12 mouse cellular contexts compared by ENCODE assay signal in the genomic region with DNA sequence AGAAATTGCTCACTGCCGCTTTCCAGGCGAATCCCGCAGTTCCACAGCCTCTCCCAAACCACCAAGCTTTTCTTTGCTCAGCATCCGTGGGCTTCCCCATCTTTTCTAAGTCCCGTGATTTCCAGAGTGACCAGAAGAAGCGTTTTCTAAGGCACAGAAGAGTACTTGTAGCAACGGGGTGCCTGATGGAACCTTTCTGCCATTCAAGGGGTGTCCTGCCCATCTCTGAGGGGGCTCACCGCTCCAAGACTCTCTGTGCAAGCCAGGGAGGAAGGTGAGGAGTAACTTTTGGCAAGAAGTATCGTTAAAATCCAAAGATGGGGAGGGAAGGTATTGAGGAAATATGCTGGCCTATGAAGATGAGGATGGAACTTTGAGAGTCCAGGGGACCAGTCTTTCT. TPM values are rescaled to one million over a fixed set of nuclear protein-coding genes. Genes with fewer than 3 reads are reported as not detected.
DNase-seq lines count a peak whose midpoint lies in the region; ATAC-seq lines count a peak whose summit lies in the region.
"Had no signal": no experiment of that assay in that cellular context is flagged by ENCODE, and none has a peak within 500 bp of the region (broad histone marks: within the 10 kb centered on the region; RNA-seq: fewer than 3 reads in every experiment).

No protein-coding gene starts in this region.

- peaks cover 4% of the 10 kb centered on the region for H3K4me1 ChIP-seq in heart, embryonic 15.5 days (replicated peaks)
- peaks cover 19% of the 10 kb centered on the region for H3K4me1 ChIP-seq in brown adipose tissue, adult 24 weeks (ENCODE audit: control insufficient read depth, insufficient read depth, insufficient read length, low read length)
- 0 out of 2 replicates have a peak, but pooled peaks cover 2% of the 10 kb centered on the region for H3K4me1 ChIP-seq in hindbrain, embryonic 11.5 days (replicated peaks; ENCODE audit: control insufficient read depth, insufficient read depth, low read length)
- peaks cover 2% of the 10 kb centered on the region; the same call in 1 of the 2 replicates for H3K4me1 ChIP-seq in liver, embryonic 13.5 days (replicated peaks)
- no peaks in the 10 kb centered on the region for H3K4me1 ChIP-seq in forebrain, embryonic 16.5 days (replicated peaks; ENCODE audit: control insufficient read depth, insufficient read depth, low read length)

- no peaks in the 10 kb centered on the region for H3K36me3 ChIP-seq in heart, embryonic 15.5 days
- no peaks in the 10 kb centered on the region for H3K36me3 ChIP-seq in hindbrain, embryonic 11.5 days (ENCODE audit: control insufficient read depth, insufficient read depth, low read length)
- H3K36me3 ChIP-seq in liver, embryonic 13.5 days: no peaks in the 10 kb centered on the region
- H3K36me3 ChIP-seq in forebrain, embryonic 16.5 days (ENCODE audit: control insufficient read depth, insufficient read depth): no peaks in the 10 kb centered on the region

- intact Hi-C loops in heart, postnatal 25 days (cut with DNase I): no loop called here

- ATAC-seq in heart, embryonic 15.5 days (replicated peaks; ENCODE audit: insufficient number of reproducible peaks, insufficient read depth, low FRiP score, low read depth): no peak
- no peak for ATAC-seq in hindbrain, embryonic 11.5 days (ENCODE audit: low FRiP score)
- no peak for ATAC-seq in liver, embryonic 13.5 days (ENCODE audit: low read depth)
- no peak for ATAC-seq in forebrain, embryonic 16.5 days
- ATAC-seq in cerebellum, adult (ENCODE audit: insufficient number of reproducible peaks, low FRiP score, low TSS enrichment): no peak

- peak overlapping the region; percentile 51 for H3K4me3 ChIP-seq in heart, embryonic 15.5 days
- H3K4me3 ChIP-seq in brown adipose tissue, adult 24 weeks (ENCODE audit: insufficient read depth, low read depth, low read length): peak overlapping the region; percentile 59
- peak overlapping the region; percentile 76 for H3K4me3 ChIP-seq in hindbrain, embryonic 11.5 days (ENCODE audit: low read depth, low read length)
- H3K4me3 ChIP-seq in liver, embryonic 13.5 days (replicated peaks): peak overlapping the region; percentile 43
- no peak overlapping the region for H3K4me3 ChIP-seq in forebrain, embryonic 16.5 days (replicated peaks; ENCODE audit: low read length)

- peaks cover 99% of the 10 kb centered on the region for H3K27me3 ChIP-seq in heart, embryonic 15.5 days
- peaks cover 71% of the 10 kb centered on the region for H3K27me3 ChIP-seq in hindbrain, embryonic 11.5 days (ENCODE audit: control insufficient read depth, insufficient read depth, low read length)
- H3K27me3 ChIP-seq in liver, embryonic 13.5 days: peaks cover 100% of the 10 kb centered on the region
- H3K27me3 ChIP-seq in forebrain, embryonic 16.5 days (replicated peaks; ENCODE audit: control insufficient read depth, insufficient read depth, low read length): peaks cover 88% of the 10 kb centered on the region

- no peaks in the 10 kb centered on the region for H3K9me3 ChIP-seq in heart, embryonic 15.5 days (replicated peaks)
- no peaks in the 10 kb centered on the region for H3K9me3 ChIP-seq in hindbrain, embryonic 11.5 days (ENCODE audit: control insufficient read depth, low read length)
- no peaks in the 10 kb centered on the region for H3K9me3 ChIP-seq in liver, embryonic 13.5 days (replicated peaks)
- no peaks in the 10 kb centered on the region for H3K9me3 ChIP-seq in forebrain, embryonic 16.5 days (ENCODE audit: control insufficient read depth, low read length)

- WGBS in heart, embryonic 15.5 days: 8% methylated on average over 9 of the region's 9 CpGs
- WGBS in hindbrain, embryonic 11.5 days: 0% methylated on average over 9 of the region's 9 CpGs
- 7% methylated on average over 9 of the region's 9 CpGs for WGBS in liver, embryonic 13.5 days (ENCODE audit: insufficient replicate concordance)
- 1% methylated on average over 9 of the region's 9 CpGs for WGBS in forebrain, embryonic 16.5 days

- DNase-seq in heart, postnatal 25 days (ENCODE audit: low spot score): no peak
- peak; percentile 69 for DNase-seq in hindbrain, embryonic 11.5 days (ENCODE audit: low spot score)
- no peak for DNase-seq in liver, embryonic 13.5 days
- DNase-seq in cerebellum, adult 11 months: no peak
- DNase-seq: cerebellum, adult 8-10 months; thymus, postnatal 4 days had no signal

- no peak overlapping the region for H3K27ac ChIP-seq in heart, embryonic 15.5 days
- H3K27ac ChIP-seq in brown adipose tissue, adult 24 weeks (replicated peaks; ENCODE audit: low read depth, low read length): peak overlapping the region; percentile 63
- peak overlapping the region; percentile 99 for H3K27ac ChIP-seq in hindbrain, embryonic 11.5 days (ENCODE audit: low read depth, low read length)
- no peak overlapping the region for H3K27ac ChIP-seq in liver, embryonic 13.5 days
- H3K27ac ChIP-seq in forebrain, embryonic 16.5 days (ENCODE audit: low read length): no peak overlapping the region

- H3K9ac ChIP-seq in heart, embryonic 15.5 days: peak overlapping the region; percentile 21; the same call in 1 of the 2 replicates
- peak overlapping the region; percentile 97 for H3K9ac ChIP-seq in hindbrain, embryonic 11.5 days (ENCODE audit: low read depth, low read length)
- peak overlapping the region; percentile 30 for H3K9ac ChIP-seq in liver, embryonic 13.5 days
- no peak overlapping the region for H3K9ac ChIP-seq in forebrain, embryonic 16.5 days (replicated peaks; ENCODE audit: low read depth, low read length)

- peak overlapping the region; percentile 37 for H3K4me2 ChIP-seq in heart, embryonic 15.5 days
- H3K4me2 ChIP-seq in hindbrain, embryonic 11.5 days (replicated peaks; ENCODE audit: low read depth, low read length): peak overlapping the region; percentile 55
- H3K4me2 ChIP-seq in liver, embryonic 13.5 days: peak overlapping the region; percentile 35
- no peak overlapping the region for H3K4me2 ChIP-seq in forebrain, embryonic 16.5 days (ENCODE audit: low read length)

RNA-seq across cellular contexts. Expression of a gene that starts 0.5 kb away (rescaled TPM):
- polyA plus RNA-seq in heart, embryonic 15.5 days (2015; fragmentation: Nextera tagmentation; extraction: Ambion mirVana): 0.33 and 0.68 TPM in 2 replicates
- not detected for total RNA-seq in heart, postnatal 25 days (2021)
- not detected in 2 replicates for polyA plus RNA-seq in brown adipose tissue, adult 24 weeks (2012; ENCODE audit: insufficient read depth, insufficient read length, missing spikeins)
- polyA plus RNA-seq in hindbrain, embryonic 11.5 days (2014; fragmentation: Nextera tagmentation; extraction: Ambion mirVana): 4.9 and 5.4 TPM in 2 replicates
- polyA plus RNA-seq in liver, embryonic 13.5 days (2015; fragmentation: Nextera tagmentation; extraction: Ambion mirVana): 0.02 and 0.06 TPM in 2 replicates
- polyA plus RNA-seq in forebrain, embryonic 16.5 days (2015; fragmentation: Nextera tagmentation; extraction: Ambion mirVana): not detected in 2 replicates
- total RNA-seq: left cerebral cortex, postnatal 36 days; monocyte, adult 5-6 weeks had no signal

RNA-seq across cellular contexts. Expression of a gene that starts 13.2 kb away (rescaled TPM):
- 1.2 and 3.1 TPM in 2 replicates for polyA plus RNA-seq in heart, embryonic 15.5 days (2015; fragmentation: Nextera tagmentation; extraction: Ambion mirVana)
- under 1 TPM; 0.31 to 0.34 TPM for total RNA-seq in heart, postnatal 25 days (2021)
- 2.9 TPM in 1 of 2 replicates, not detected in the other for polyA plus RNA-seq in brown adipose tissue, adult 24 weeks (2012; ENCODE audit: insufficient read depth, insufficient read length, missing spikeins)
- polyA plus RNA-seq in hindbrain, embryonic 11.5 days (2014; fragmentation: Nextera tagmentation; extraction: Ambion mirVana): 63.7 and 68.1 TPM in 2 replicates
- polyA plus RNA-seq in liver, embryonic 13.5 days (2015; fragmentation: Nextera tagmentation; extraction: Ambion mirVana): 0.63 and 0.82 TPM in 2 replicates
- polyA plus RNA-seq in forebrain, embryonic 16.5 days (2015; fragmentation: Nextera tagmentation; extraction: Ambion mirVana): not detected in 2 replicates
- total RNA-seq: left cerebral cortex, postnatal 36 days; monocyte, adult 5-6 weeks had no signal

RNA-seq across cellular contexts. Expression of a gene that starts 13.7 kb away (rescaled TPM):
- polyA plus RNA-seq in heart, embryonic 15.5 days (2015; fragmentation: Nextera tagmentation; extraction: Ambion mirVana): 0.43 and 0.77 TPM in 2 replicates
- total RNA-seq in heart, postnatal 25 days (2021): under 1 TPM; 0.22 to 0.36 TPM
- polyA plus RNA-seq in brown adipose tissue, adult 24 weeks (2012; ENCODE audit: insufficient read depth, insufficient read length, missing spikeins): 14.0 and 26.4 TPM in 2 replicates
- polyA plus RNA-seq in hindbrain, embryonic 11.5 days (2014; fragmentation: Nextera tagmentation; extraction: Ambion mirVana): 11.9 and 12.8 TPM in 2 replicates
- 0.17 and 0.30 TPM in 2 replicates for polyA plus RNA-seq in liver, embryonic 13.5 days (2015; fragmentation: Nextera tagmentation; extraction: Ambion mirVana)
- not detected in 2 replicates for polyA plus RNA-seq in forebrain, embryonic 16.5 days (2015; fragmentation: Nextera tagmentation; extraction: Ambion mirVana)
- total RNA-seq: left cerebral cortex, postnatal 36 days; monocyte, adult 5-6 weeks had no signal

RNA-seq across cellular contexts. Expression of a gene that starts 19.7 kb away (rescaled TPM):
- 0.59 and 1.1 TPM in 2 replicates for polyA plus RNA-seq in heart, embryonic 15.5 days (2015; fragmentation: Nextera tagmentation; extraction: Ambion mirVana)
- under 1 TPM in 1 of 2 experiments, not detected in 1; 0.16 TPM for total RNA-seq in heart, postnatal 25 days (2021)
- 0.50 and 0.99 TPM in 2 replicates for polyA plus RNA-seq in brown adipose tissue, adult 24 weeks (2012; ENCODE audit: insufficient read depth, insufficient read length, missing spikeins)
- 4.0 and 4.1 TPM in 2 replicates for polyA plus RNA-seq in hindbrain, embryonic 11.5 days (2014; fragmentation: Nextera tagmentation; extraction: Ambion mirVana)
- 0.52 and 0.66 TPM in 2 replicates for polyA plus RNA-seq in liver, embryonic 13.5 days (2015; fragmentation: Nextera tagmentation; extraction: Ambion mirVana)
- polyA plus RNA-seq in forebrain, embryonic 16.5 days (2015; fragmentation: Nextera tagmentation; extraction: Ambion mirVana): not detected in 2 replicates
- total RNA-seq: left cerebral cortex, postnatal 36 days; monocyte, adult 5-6 weeks had no signal

RNA-seq across cellular contexts. Expression of a gene that starts 26.6 kb away (rescaled TPM):
- 2.3 and 6.3 TPM in 2 replicates for polyA plus RNA-seq in heart, embryonic 15.5 days (2015; fragmentation: Nextera tagmentation; extraction: Ambion mirVana)
- 1 to 10 TPM in 1 of 2 experiments, under 1 TPM in 1; 0.52 to 1.3 TPM for total RNA-seq in heart, postnatal 25 days (2021)
- 35.9 and 39.4 TPM in 2 replicates for polyA plus RNA-seq in brown adipose tissue, adult 24 weeks (2012; ENCODE audit: insufficient read depth, insufficient read length, missing spikeins)
- polyA plus RNA-seq in hindbrain, embryonic 11.5 days (2014; fragmentation: Nextera tagmentation; extraction: Ambion mirVana): 23.8 and 39.3 TPM in 2 replicates
- 0.83 and 1.2 TPM in 2 replicates for polyA plus RNA-seq in liver, embryonic 13.5 days (2015; fragmentation: Nextera tagmentation; extraction: Ambion mirVana)
- polyA plus RNA-seq in forebrain, embryonic 16.5 days (2015; fragmentation: Nextera tagmentation; extraction: Ambion mirVana): not detected in 2 replicates
- total RNA-seq: left cerebral cortex, postnatal 36 days; monocyte, adult 5-6 weeks had no signal

Comparison
In these comparisons a context has a peak if more than half of its experiments do, and no peak if none do; other contexts are left out.
1. H3K27ac ChIP-seq: peak in brown adipose tissue, adult 24 weeks (single experiment) and hindbrain, embryonic 11.5 days (single experiment); none in heart, embryonic 15.5 days (single experiment), liver, embryonic 13.5 days (single experiment) and forebrain, embryonic 16.5 days (single experiment).
2. RNA of a gene that starts 13.2 kb away (polyA plus RNA-seq): 63.7 to 68.1 TPM in hindbrain, embryonic 11.5 days; 2.9 TPM in brown adipose tissue, adult 24 weeks, 1.2 to 3.1 TPM in heart, embryonic 15.5 days, 0.63 to 0.82 TPM in liver, embryonic 13.5 days and not detected in forebrain, embryonic 16.5 days; every median in the first group is over 10 times any median in the second.